Mouse (Mus musculus) thymus, adult 2 months (tissue): ENCODE results near the gene Grid2ip.

Experiments used
- CTCF ChIP-seq: fragments of 200-500 bp; IDR thresholded peaks from 2 replicates; pipeline ENCODE4 v1.5.1; 2012; ENCODE audit warnings: mild to moderate bottlenecking, control low read depth, low read length, moderate library complexity, borderline replicate concordance; ENCODE audit not compliant: control insufficient read depth, poor library complexity, insufficient read depth; ENCODE audit errors: extremely low read depth
- POLR2A ChIP-seq: fragments of 200-500 bp; IDR thresholded peaks from 2 replicates; pipeline ENCODE4 v1.6.1; 2012; ENCODE audit warnings: mild to moderate bottlenecking, low read length, control low read depth, moderate library complexity; ENCODE audit not compliant: control insufficient read depth, poor library complexity, insufficient read depth; ENCODE audit errors: extremely low read depth

DNA sequence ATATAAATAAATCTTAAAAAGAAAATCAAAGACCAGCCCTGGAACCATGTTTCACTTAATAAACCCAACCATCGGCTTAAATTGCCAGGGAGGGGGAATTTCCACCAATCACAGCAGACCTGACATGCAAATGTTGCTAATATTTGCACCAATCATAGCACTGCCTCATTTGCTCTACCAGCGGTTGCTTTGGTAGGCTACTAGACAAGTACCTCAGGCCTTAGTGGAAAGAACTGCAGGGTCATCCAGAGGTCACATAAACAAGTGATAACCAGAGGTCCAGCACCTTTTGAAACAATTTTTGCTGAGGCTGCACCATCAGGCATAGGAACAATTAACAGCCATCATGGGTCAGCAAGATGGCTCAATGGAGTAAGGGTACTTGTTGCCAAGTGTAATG lies 44.4 kb downstream of the Grid2ip start:
- TF ChIP-seq CTCF, result no peak
- no peak for TF ChIP-seq POLR2A
